Mouse (Mus musculus) CH12.LX (cell line): ENCODE data around the gene Baat. TPM values are rescaled to one million over a fixed set of nuclear protein-coding genes. Genes with fewer than 3 reads are reported as not detected.
A peak's percentile ranks its signal among the peaks of the same experiment; 100 is the strongest.

Experiments
- DNase-seq: peaks from one replicate; pipeline ENCODE4 v3.0.0-alpha.2; 2013; ENCODE audit errors: extremely low read depth
- H3K27ac ChIP-seq: 2 replicates; pipeline ENCODE4 v1.5.1; 2012; ENCODE audit warnings: low read depth, mild to moderate bottlenecking, control low read depth, moderate library complexity; ENCODE audit not compliant: insufficient read depth
- H3K27me3 ChIP-seq: replicated peaks from 2 replicates; pipeline ENCODE3; 2012; ENCODE audit warnings: inconsistent platforms
- H3K36me3 ChIP-seq, 2 experiments: replicated peaks in 1 of 2; 2 replicates each; pipeline versions ENCODE3 to v1.6.1; 2012; ENCODE audit warnings: inconsistent platforms in 1 of 2, low read length in 1 of 2, mild to moderate bottlenecking in 1 of 2, mixed read lengths in 1 of 2, moderate library complexity in 1 of 2; ENCODE audit not compliant: control insufficient read depth in 1 of 2, insufficient read depth in 1 of 2
- H3K4me1 ChIP-seq, 2 experiments: 2 replicates each; pipeline ENCODE4 v1.6.1; 2012; ENCODE audit warnings: inconsistent platforms in 1 of 2, moderate library complexity in 1 of 2; ENCODE audit not compliant: insufficient read depth in 2 of 2, control insufficient read depth in 1 of 2
- H3K4me2 ChIP-seq: 2 replicates; pipeline ENCODE4 v1.6.1; 2012; ENCODE audit warnings: low read depth, mild to moderate bottlenecking, control low read depth; ENCODE audit not compliant: poor library complexity, insufficient read depth, severe bottlenecking
- H3K4me3 ChIP-seq, 3 experiments: fragments of 150-350 bp in 1 of 3; sonication (generic) in 1 of 3; replicated peaks in 1 of 3; 2 replicates each; pipeline versions ENCODE3 to v1.5.1; 2011 to 2012; ENCODE audit warnings: low read depth in 2 of 3, low read length in 2 of 3, mild to moderate bottlenecking in 2 of 3, moderate library complexity in 2 of 3, control low read depth in 1 of 3, improper control_type of control experiment in 1 of 3, inconsistent platforms in 1 of 3, mixed read lengths in 1 of 3; ENCODE audit not compliant: poor library complexity in 1 of 3
- H3K79me2 ChIP-seq: replicated peaks from 2 replicates; pipeline ENCODE4 v1.6.1; 2012; ENCODE audit warnings: mild to moderate bottlenecking, moderate library complexity; ENCODE audit not compliant: control insufficient read depth, poor library complexity, insufficient read depth, severe bottlenecking; ENCODE audit errors: extremely low read depth
- H3K9ac ChIP-seq: 2 replicates; pipeline ENCODE4 v1.6.1; 2012; ENCODE audit warnings: low read depth, mild to moderate bottlenecking, control low read depth, moderate library complexity; ENCODE audit not compliant: insufficient read depth
- H3K9me3 ChIP-seq: replicated peaks from 2 replicates; pipeline ENCODE3; 2012; ENCODE audit warnings: low read length, inconsistent platforms, mixed read lengths
- BHLHE40 ChIP-seq: IDR thresholded peaks from 2 replicates; pipeline ENCODE4 v1.6.1; 2011; ENCODE audit warnings: mild to moderate bottlenecking, low read depth, low read length, improper control_type of control experiment
- CHD2 ChIP-seq: IDR thresholded peaks from 2 replicates; pipeline ENCODE4 v1.6.1; 2011; ENCODE audit warnings: low read length, improper control_type of control experiment
- CTCF ChIP-seq, 2 experiments: IDR thresholded peaks in 1 of 2; conservative IDR thresholded peaks in 1 of 2; 2 replicates each; pipeline ENCODE4 v1.5.1; 2011 to 2012; ENCODE audit warnings: low read depth in 2 of 2, low read length in 2 of 2, improper control_type of control experiment in 1 of 2, inconsistent platforms in 1 of 2, mild to moderate bottlenecking in 1 of 2, moderate library complexity in 1 of 2
- E2F4 ChIP-seq: IDR thresholded peaks from 2 replicates; pipeline ENCODE4 v1.6.1; 2011; ENCODE audit warnings: low read depth, low read length, improper control_type of control experiment; ENCODE audit not compliant: insufficient replicate concordance
- ELF1 ChIP-seq: IDR thresholded peaks from 2 replicates; pipeline ENCODE4 v1.6.1; 2014; ENCODE audit warnings: low read depth, mild to moderate bottlenecking, inconsistent platforms, low read length, improper control_type of control experiment
- EP300 ChIP-seq: IDR thresholded peaks from 2 replicates; pipeline ENCODE4 v1.6.1; 2011; ENCODE audit warnings: low read length, improper control_type of control experiment
- ETS1 ChIP-seq: conservative IDR thresholded peaks from 2 replicates; pipeline ENCODE4 v1.6.1; 2012; ENCODE audit warnings: low read depth, mild to moderate bottlenecking, inconsistent platforms, low read length, improper control_type of control experiment, moderate library complexity
- JUND ChIP-seq: conservative IDR thresholded peaks from 2 replicates; pipeline ENCODE4 v1.6.1; 2011; ENCODE audit warnings: low read depth, low read length, improper control_type of control experiment
- MEF2A ChIP-seq: IDR thresholded peaks from 2 replicates; pipeline ENCODE4 v1.6.1; 2014; ENCODE audit warnings: low read depth, mild to moderate bottlenecking, inconsistent platforms, low read length, improper control_type of control experiment, borderline replicate concordance
- MXI1 ChIP-seq: IDR thresholded peaks from 2 replicates; pipeline ENCODE4 v1.6.1; 2011; ENCODE audit warnings: mild to moderate bottlenecking, low read depth, low read length, improper control_type of control experiment
- MYC ChIP-seq: IDR thresholded peaks from 2 replicates; pipeline ENCODE4 v1.6.1; 2011; ENCODE audit warnings: low read depth, mild to moderate bottlenecking, improper control_type of control experiment, low read length
- NRF1 ChIP-seq: IDR thresholded peaks from 2 replicates; pipeline ENCODE4 v1.6.1; 2014; ENCODE audit warnings: low read depth, mild to moderate bottlenecking, inconsistent platforms, low read length, improper control_type of control experiment, moderate library complexity
- PAX5 ChIP-seq: IDR thresholded peaks from 2 replicates; pipeline ENCODE4 v1.6.1; 2012; ENCODE audit warnings: low read length, inconsistent platforms, mixed read lengths
- POLR2A ChIP-seq: IDR thresholded peaks from 2 replicates; pipeline ENCODE4 v1.6.1; 2011; ENCODE audit warnings: low read depth, mild to moderate bottlenecking, improper control_type of control experiment, low read length
- POLR2AphosphoS2 ChIP-seq: IDR thresholded peaks from 2 replicates; pipeline ENCODE4 v1.6.1; 2011; ENCODE audit warnings: low read depth, low read length, improper control_type of control experiment
- RAD21 ChIP-seq: IDR thresholded peaks from 2 replicates; pipeline ENCODE4 v1.6.1; 2011; ENCODE audit warnings: low read depth, mild to moderate bottlenecking, low read length, improper control_type of control experiment, moderate library complexity
- TBP ChIP-seq: conservative IDR thresholded peaks from 2 replicates; pipeline ENCODE4 v1.6.1; 2011; ENCODE audit warnings: low read depth, low read length, improper control_type of control experiment
- TCF12 ChIP-seq: IDR thresholded peaks from 2 replicates; pipeline ENCODE4 v1.6.1; 2014; ENCODE audit warnings: low read depth, mild to moderate bottlenecking, inconsistent platforms, low read length, improper control_type of control experiment
- UBTF ChIP-seq: IDR thresholded peaks from 2 replicates; pipeline ENCODE4 v1.6.1; 2012; ENCODE audit warnings: low read depth, mild to moderate bottlenecking, inconsistent platforms, low read length, improper control_type of control experiment, moderate library complexity
- USF2 ChIP-seq: conservative IDR thresholded peaks from 2 replicates; pipeline ENCODE4 v1.6.1; 2011; ENCODE audit warnings: low read depth, low read length, improper control_type of control experiment
- ZKSCAN1 ChIP-seq: IDR thresholded peaks from 2 replicates; pipeline ENCODE4 v1.6.1; 2012; ENCODE audit warnings: low read depth, inconsistent platforms, low read length, improper control_type of control experiment, borderline replicate concordance
- dilution Hi-C: fragments of 300-500 bp; cut with MboI; formaldehyde crosslinking; loops from 2 replicates; pipeline ENCODE4 v1.14.3; 2020; ENCODE audit warnings: low sequenced_read_pairs; ENCODE audit not compliant: extremely low pct_unique_long_range_greater_than_20kb, extremely low pct_ligation_motif_present
- in situ Hi-C: fragments of 300-500 bp; cut with MboI; formaldehyde crosslinking; loops from 3 replicates; pipeline ENCODE4 v1.14.3; 2019; ENCODE audit warnings: low sequenced_read_pairs, low pct_ligation_motif_present, low pct_unique_long_range_greater_than_20kb, mixed read lengths
- polyA plus RNA-seq: library from polyadenylated mRNA; unstranded; fragments of >175 nt; gene quantifications from 2 replicates; pipeline ENCODE4 v1.2.1, GENCODE M21; 2012; ENCODE audit warnings: low read depth; ENCODE audit not compliant: insufficient read length
- total RNA-seq, 2 experiments: library from RNA; depleted of rRNA; stranded (reverse); fragments of 300-350 nt in 1 of 2; fragments of >200 nt in 1 of 2; gene quantifications; 2 replicates each; pipeline ENCODE4 v1.2.3; 2012 to 2014

Baat gene
- total and polyA plus RNA-seq, 3 experiments, result 0.04 to 0.19 TPM; not detected in 1

GRCm38 (mm10) chr4:49520572-49521340, 14.4 kb upstream of the Baat start, which contains the start of the genes Mrpl50 and Zfp189 (continued):
- TF ChIP-seq MEF2A (no peak), CHD2 (peak; percentile 92), ZKSCAN1 (no peak), E2F4 (peak; percentile 67; the same call in 1 of the 2 replicates), POLR2AphosphoS2 (peak; percentile 74; the same call in 1 of the 2 replicates), RAD21 (no peak), BHLHE40 (no peak), TCF12 (peak; percentile 93), MYC (peak; percentile 83), JUND (no peak), ETS1 (no peak), USF2 (no peak), CTCF (conservative IDR thresholded peaks at IDR 0.05 in 1 of 2, IDR thresholded peaks at IDR 0.05 in 1 of 2; ENCODE audit: low read depth in 2 of 2, low read length in 2 of 2) (no peak), PAX5 (no peak), UBTF (no peak), POLR2A (peak; percentile 93), TBP (peak; percentile 87), MXI1 (peak; percentile 81), ELF1 (peak; percentile 99), EP300 (no peak)
- TF ChIP-seq, all 38 proteins: peak for 19

DNA sequence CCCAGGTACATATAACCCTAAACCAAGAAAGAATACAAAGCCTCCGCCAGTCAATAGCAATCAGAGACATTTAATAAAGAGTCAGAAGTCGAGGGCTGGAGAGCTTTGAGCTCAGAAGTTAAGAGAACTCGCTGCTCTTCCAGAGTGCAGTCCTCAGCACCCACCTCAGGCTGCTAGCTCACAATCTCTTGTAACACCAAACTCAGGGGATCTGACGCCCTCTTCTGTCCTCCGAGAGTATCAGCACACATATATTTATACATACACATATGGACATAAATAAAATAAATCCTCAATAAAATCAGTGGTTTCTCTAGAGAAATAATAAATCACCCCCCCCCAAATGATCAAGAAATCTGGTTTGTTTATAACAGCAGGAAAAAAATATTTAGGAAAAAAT, 13.1 kb upstream of the Baat start:
- peak overlapping the region; percentile 92; the same call in 1 of the 2 replicates for H3K9ac ChIP-seq
- in situ Hi-C loops, result no loop called here
- TF ChIP-seq BHLHE40 (no peak), RAD21 (peak; percentile 20; the same call in 1 of the 2 replicates), CTCF (conservative IDR thresholded peaks at IDR 0.05 in 1 of 2, IDR thresholded peaks at IDR 0.05 in 1 of 2; ENCODE audit: low read depth in 2 of 2, low read length in 2 of 2) (peak; percentile 6 to 45; a peak in 2 of 4 replicates), NRF1 (no peak), TBP (0 out of 2 replicates have a peak, but pooled peaks have one; percentile 23)
- TF ChIP-seq, all 38 proteins: peak for 3
- dilution Hi-C loops, result no loop called here
- Histone ChIP-seq H3K36me3 (peaks cover 6 to 44% of the 10 kb centered on the region in 2 experiments), H3K4me2 (peak overlapping the region; percentile 78), H3K79me2 (peaks cover 45% of the 10 kb centered on the region), H3K4me1 (peaks cover 3 to 29% of the 10 kb centered on the region in 2 experiments; a peak in 3 of 4 replicates), H3K4me3 (peak overlapping the region; percentile 32 to 90 (median 88)), H3K27ac (no peak overlapping the region), H3K9me3 (no peaks in the 10 kb centered on the region), H3K27me3 (no peaks in the 10 kb centered on the region)
- DNase-seq, result peak; percentile 67
